Mouse (Mus musculus) right cerebral cortex, postnatal 36 days (tissue): ENCODE measurements at regions not wholly inside any gene's neighbourhood (a gene's known extent, or its start where the extent isn't known, plus 50 kb on each side); places are given as distances from the start of the nearest gene placed in this dataset.

Experiments used
- DNase-seq, 2 experiments: peaks; one replicate each; pipeline ENCODE4 v3.0.0; 2022; ENCODE audit warnings: low spot score in 2 of 2, mixed read lengths in 1 of 2

GRCm38 (mm10) chr13:34576392-34576791 lies 76.9 kb downstream of the Pxdc1 start:
- no peak for DNase-seq

- DNase-seq: peak; percentile 18 to 51
Observed at GRCm38 (mm10) chr13:34575997-34576314, 77.3 kb downstream of the Pxdc1 start.

GRCm38 (mm10) chr13:34575179-34575996 lies 77.9 kb downstream of the Pxdc1 start:
- peak; percentile 6 to 9 for DNase-seq

GRCm38 (mm10) chr13:34569312-34569711 lies 84.0 kb downstream of the Pxdc1 start:
- DNase-seq: no peak

GRCm38 (mm10) chr13:34566687-34567086 lies 86.6 kb downstream of the Pxdc1 start:
- DNase-seq: no peak

GRCm38 (mm10) chr13:34550130-34550884 lies 103.0 kb downstream of the Pxdc1 start:
- no peak for DNase-seq

GRCm38 (mm10) chr13:34540646-34541045 lies 112.6 kb downstream of the Pxdc1 start:
- no peak for DNase-seq

- no peak for DNase-seq
Observed at GRCm38 (mm10) chr13:34533896-34534295, 119.4 kb downstream of the Pxdc1 start.

- DNase-seq: no peak
Observed at GRCm38 (mm10) chr13:34511332-34511731, 142.0 kb downstream of the Pxdc1 start.

GRCm38 (mm10) chr13:34507224-34507623 lies 146.1 kb downstream of the Pxdc1 start:
- DNase-seq: no peak

- DNase-seq: no peak
Observed at GRCm38 (mm10) chr13:34505861-34506260, 147.4 kb downstream of the Pxdc1 start.

GRCm38 (mm10) chr13:34504879-34505278 lies 148.4 kb downstream of the Pxdc1 start:
- no peak for DNase-seq

- no peak for DNase-seq
Observed at GRCm38 (mm10) chr13:34498910-34499309, 153.9 kb upstream of the Slc22a23 start.

GRCm38 (mm10) chr13:34497667-34498066 lies 152.7 kb upstream of the Slc22a23 start:
- DNase-seq: no peak

GRCm38 (mm10) chr13:34484831-34485230 lies 139.8 kb upstream of the Slc22a23 start:
- no peak for DNase-seq

GRCm38 (mm10) chr13:34481461-34481860 lies 136.5 kb upstream of the Slc22a23 start:
- DNase-seq: no peak

- DNase-seq: no peak
Observed at GRCm38 (mm10) chr13:34470410-34470809, 125.4 kb upstream of the Slc22a23 start.

- DNase-seq: no peak
Observed at GRCm38 (mm10) chr13:34469568-34469967, 124.6 kb upstream of the Slc22a23 start.

GRCm38 (mm10) chr13:34468132-34468748 lies 123.3 kb upstream of the Slc22a23 start:
- DNase-seq: no peak

- DNase-seq: no peak
Observed at GRCm38 (mm10) chr13:34465862-34466430, 121.0 kb upstream of the Slc22a23 start.

GRCm38 (mm10) chr13:34465456-34465855 lies 120.5 kb upstream of the Slc22a23 start:
- DNase-seq: no peak

- no peak for DNase-seq
Observed at GRCm38 (mm10) chr13:34464221-34464620, 119.2 kb upstream of the Slc22a23 start.
